Mouse (Mus musculus): Measurements from ENCODE around the gene Slc24a3. TPM values are rescaled to one million over a fixed set of nuclear protein-coding genes. Genes with fewer than 3 reads are reported as not detected.

Slc24a3 gene
- polyA plus RNA-seq, 1 experiment = 103 TPM

- H3K4me1 ChIP-seq (ENCODE audit: control insufficient read depth, insufficient read depth, insufficient read length, low read length) = no peaks in the 10 kb centered on the region
- no peak overlapping the region for H3K27ac ChIP-seq (replicated peaks; ENCODE audit: low read depth, low read length)
- no peak overlapping the region for H3K4me3 ChIP-seq (ENCODE audit: insufficient read depth, low read depth, low read length)
Observed at GRCm38 (mm10) chr2:145631799-145632174, 464.2 kb downstream of the Slc24a3 start.

GRCm38 (mm10) chr2:145633811-145634210 lies 466.3 kb downstream of the Slc24a3 start:
- H3K27ac ChIP-seq (replicated peaks; ENCODE audit: low read depth, low read length) = no peak overlapping the region

GRCm38 (mm10) chr2:145640255-145640984 lies 472.9 kb downstream of the Slc24a3 start:
- no peak overlapping the region for H3K27ac ChIP-seq (replicated peaks; ENCODE audit: low read depth, low read length)
- H3K4me1 ChIP-seq (ENCODE audit: control insufficient read depth, insufficient read depth, insufficient read length, low read length) = no peaks in the 10 kb centered on the region
- H3K4me3 ChIP-seq (ENCODE audit: insufficient read depth, low read depth, low read length) = no peak overlapping the region

More at GRCm38 (mm10) chr2:145633811-145634210, 466.3 kb downstream of the Slc24a3 start:
- Histone ChIP-seq H3K4me3 (ENCODE audit: insufficient read depth, low read depth, low read length) (no peak overlapping the region), H3K4me1 (ENCODE audit: control insufficient read depth, insufficient read depth, insufficient read length, low read length) (no peaks in the 10 kb centered on the region)

GRCm38 (mm10) chr2:145655373-145655960 lies 487.9 kb downstream of the Slc24a3 start:
- Histone ChIP-seq H3K4me3 (ENCODE audit: insufficient read depth, low read depth, low read length) (no peak overlapping the region), H3K4me1 (ENCODE audit: control insufficient read depth, insufficient read depth, insufficient read length, low read length) (no peaks in the 10 kb centered on the region), H3K27ac (replicated peaks; ENCODE audit: low read depth, low read length) (no peak overlapping the region)

- H3K4me3 ChIP-seq (ENCODE audit: insufficient read depth, low read depth, low read length) = no peak overlapping the region
- no peak overlapping the region for H3K27ac ChIP-seq (replicated peaks; ENCODE audit: low read depth, low read length)
- H3K4me1 ChIP-seq (ENCODE audit: control insufficient read depth, insufficient read depth, insufficient read length, low read length) = no peaks in the 10 kb centered on the region
Observed at GRCm38 (mm10) chr2:145656121-145656520, 488.6 kb downstream of the Slc24a3 start.

GRCm38 (mm10) chr2:145656716-145657115 lies 489.2 kb downstream of the Slc24a3 start:
- no peaks in the 10 kb centered on the region for H3K4me1 ChIP-seq (ENCODE audit: control insufficient read depth, insufficient read depth, insufficient read length, low read length)
- H3K4me3 ChIP-seq (ENCODE audit: insufficient read depth, low read depth, low read length) = no peak overlapping the region
- H3K27ac ChIP-seq (replicated peaks; ENCODE audit: low read depth, low read length) = no peak overlapping the region

- no peak overlapping the region for H3K27ac ChIP-seq (replicated peaks; ENCODE audit: low read depth, low read length)
- H3K4me1 ChIP-seq (ENCODE audit: control insufficient read depth, insufficient read depth, insufficient read length, low read length) = no peaks in the 10 kb centered on the region
- H3K4me3 ChIP-seq (ENCODE audit: insufficient read depth, low read depth, low read length) = no peak overlapping the region
Observed at GRCm38 (mm10) chr2:145661242-145661641, 493.7 kb downstream of the Slc24a3 start.

GRCm38 (mm10) chr2:145663899-145664298 lies 496.3 kb downstream of the Slc24a3 start:
- Histone ChIP-seq H3K4me1 (ENCODE audit: control insufficient read depth, insufficient read depth, insufficient read length, low read length) (no peaks in the 10 kb centered on the region), H3K4me3 (ENCODE audit: insufficient read depth, low read depth, low read length) (no peak overlapping the region), H3K27ac (replicated peaks; ENCODE audit: low read depth, low read length) (no peak overlapping the region)

- H3K27ac ChIP-seq (replicated peaks; ENCODE audit: low read depth, low read length) = no peak overlapping the region
- H3K4me3 ChIP-seq (ENCODE audit: insufficient read depth, low read depth, low read length) = no peak overlapping the region
- no peaks in the 10 kb centered on the region for H3K4me1 ChIP-seq (ENCODE audit: control insufficient read depth, insufficient read depth, insufficient read length, low read length)
Observed at GRCm38 (mm10) chr2:145664311-145664710, 496.8 kb downstream of the Slc24a3 start.

- no peaks in the 10 kb centered on the region for H3K4me1 ChIP-seq (ENCODE audit: control insufficient read depth, insufficient read depth, insufficient read length, low read length)
- H3K27ac ChIP-seq (replicated peaks; ENCODE audit: low read depth, low read length) = no peak overlapping the region
- H3K4me3 ChIP-seq (ENCODE audit: insufficient read depth, low read depth, low read length) = no peak overlapping the region
Observed at GRCm38 (mm10) chr2:145668135-145668534, 500.6 kb downstream of the Slc24a3 start.

GRCm38 (mm10) chr2:145670131-145670530 lies 502.6 kb downstream of the Slc24a3 start:
- H3K4me3 ChIP-seq (ENCODE audit: insufficient read depth, low read depth, low read length) = no peak overlapping the region
- no peaks in the 10 kb centered on the region for H3K4me1 ChIP-seq (ENCODE audit: control insufficient read depth, insufficient read depth, insufficient read length, low read length)
- H3K27ac ChIP-seq (replicated peaks; ENCODE audit: low read depth, low read length) = no peak overlapping the region

- H3K4me3 ChIP-seq (ENCODE audit: insufficient read depth, low read depth, low read length) = peak overlapping the region; percentile 77
- no peak overlapping the region for H3K27ac ChIP-seq (replicated peaks; ENCODE audit: low read depth, low read length)
- peaks cover 4% of the 10 kb centered on the region; the same call in 1 of the 2 replicates for H3K4me1 ChIP-seq (ENCODE audit: control insufficient read depth, insufficient read depth, insufficient read length, low read length)
Observed at GRCm38 (mm10) chr2:145674496-145675141, 507.1 kb downstream of the Slc24a3 start.

GRCm38 (mm10) chr2:145675142-145675755 lies 507.7 kb downstream of the Slc24a3 start, which contains the start of gene Rin2:
Gene Rin2, plus strand, starts transcription at chr2:145675215.
- Histone ChIP-seq H3K27ac (replicated peaks; ENCODE audit: low read depth, low read length) (no peak within 1 kb of the TSS), H3K4me3 (ENCODE audit: insufficient read depth, low read depth, low read length) (peak within 1 kb of the TSS; percentile 77), H3K4me1 (ENCODE audit: control insufficient read depth, insufficient read depth, insufficient read length, low read length) (peaks cover 4% of the 10 kb centered on the region; the same call in 1 of the 2 replicates)

GRCm38 (mm10) chr2:145675756-145676543 lies 508.4 kb downstream of the Slc24a3 start:
- Histone ChIP-seq H3K27ac (replicated peaks; ENCODE audit: low read depth, low read length) (no peak overlapping the region), H3K4me3 (ENCODE audit: insufficient read depth, low read depth, low read length) (peak overlapping the region; percentile 77), H3K4me1 (ENCODE audit: control insufficient read depth, insufficient read depth, insufficient read length, low read length) (peaks cover 4% of the 10 kb centered on the region; the same call in 1 of the 2 replicates)
